Mouse (Mus musculus) spleen, adult 2 months (tissue): Measurements from ENCODE around the gene Pxmp4.

Experiments used
- CTCF ChIP-seq: fragments of 200-500 bp; IDR thresholded peaks from 2 replicates; pipeline ENCODE4 v1.5.1; 2011; ENCODE audit warnings: mild to moderate bottlenecking, inconsistent platforms; ENCODE audit not compliant: insufficient read depth, insufficient read length, insufficient replicate concordance; ENCODE audit errors: extremely low read depth
- POLR2A ChIP-seq: fragments of 200-500 bp; IDR thresholded peaks from 2 replicates; pipeline ENCODE4 v1.6.1; 2011; ENCODE audit warnings: low read depth, low read length, inconsistent platforms

DNA sequence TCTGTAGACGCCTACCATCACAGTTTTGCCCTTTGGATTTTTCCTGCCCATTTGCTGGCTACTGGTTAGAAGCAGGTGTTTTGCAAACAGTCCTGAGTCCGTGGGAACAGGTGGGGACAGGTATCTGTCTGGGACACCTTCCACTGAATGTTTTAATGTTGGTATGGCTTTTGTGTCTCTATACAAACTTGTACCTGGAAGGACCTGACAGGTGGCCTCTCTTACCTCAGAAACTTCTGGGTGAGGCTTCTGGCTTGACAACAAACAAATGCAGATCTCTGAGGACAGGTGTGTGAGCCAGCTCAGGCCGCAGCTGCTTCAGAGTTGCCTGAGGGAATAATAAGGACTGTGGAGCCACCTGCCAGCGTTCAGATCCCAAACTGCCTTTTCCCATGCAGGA is 35.6 kb upstream of the Pxmp4 start:
- TF ChIP-seq CTCF (no peak), POLR2A (no peak)
